Mouse (Mus musculus) cerebellum, postnatal 10 days (tissue): Measurements from ENCODE around the gene Zmym1.
A peak's percentile ranks its signal among the peaks of the same experiment; 100 is the strongest.
"Not testable (repeated sequence)": the region's sequence is repeated elsewhere in the genome, so short reads cannot be mapped to it uniquely, and the experiment has no call there.

Experiments used
- DNase-seq, 2 experiments: peaks; one replicate each; pipeline ENCODE4 v3.0.0; 2021; ENCODE audit warnings: mixed read lengths in 2 of 2

The Zmym1 gene

GRCm38 (mm10) chr4:127026826-127027225 lies 34.1 kb downstream of the Zmym1 start:
- no peak for DNase-seq

GRCm38 (mm10) chr4:127024240-127024639 lies 36.7 kb downstream of the Zmym1 start:
- DNase-seq, result peak in 1 of 2 experiments; percentile 33

DNA sequence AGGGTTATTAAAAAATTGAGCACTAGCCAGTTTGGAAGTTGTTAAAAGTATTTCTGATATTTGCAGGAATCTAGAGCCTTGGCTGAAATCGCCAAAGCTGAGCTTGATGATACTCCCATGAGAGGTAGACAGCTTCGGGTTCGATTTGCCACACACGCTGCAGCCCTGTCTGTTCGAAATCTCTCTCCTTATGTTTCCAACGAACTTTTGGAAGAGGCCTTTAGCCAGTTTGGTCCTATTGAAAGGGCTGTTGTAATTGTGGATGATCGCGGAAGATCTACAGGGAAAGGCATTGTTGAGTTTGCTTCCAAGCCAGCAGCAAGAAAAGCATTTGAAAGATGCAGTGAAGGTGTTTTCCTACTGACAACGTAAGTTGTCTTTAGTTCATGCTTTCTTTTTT lies 37.8 kb downstream of the Zmym1 start:
- no peak for DNase-seq

DNA sequence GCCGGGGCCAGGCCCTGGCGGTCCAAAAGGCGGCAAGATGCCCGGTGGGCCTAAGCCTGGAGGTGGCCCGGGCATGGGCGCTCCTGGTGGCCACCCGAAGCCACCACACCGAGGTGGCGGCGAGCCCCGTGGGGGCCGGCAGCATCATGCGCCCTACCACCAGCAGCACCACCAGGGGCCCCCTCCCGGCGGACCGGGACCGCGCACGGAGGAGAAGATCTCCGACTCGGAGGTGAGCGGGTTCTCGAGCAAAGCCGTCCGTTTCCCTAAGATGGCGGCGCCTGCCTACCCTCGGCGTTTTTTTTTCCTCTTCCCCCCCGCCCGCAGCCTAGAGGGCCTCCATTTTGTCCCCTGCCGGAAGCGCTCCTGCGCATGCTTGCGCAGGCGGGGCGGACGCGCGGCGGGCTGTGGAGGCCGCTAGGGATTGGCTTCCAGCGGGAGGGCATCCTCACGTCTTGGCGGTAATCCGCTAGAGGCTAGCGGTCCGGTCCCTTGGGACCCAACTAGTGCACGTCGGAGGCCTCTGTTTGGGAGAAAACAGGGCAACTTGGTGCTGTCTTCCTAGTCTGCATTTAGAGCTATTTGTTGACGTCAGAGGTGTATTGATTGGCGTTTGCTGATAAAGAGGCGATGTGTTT lies 38.8 kb downstream of the Zmym1 start:
- DNase-seq, result peak; percentile 90 to 91

DNA sequence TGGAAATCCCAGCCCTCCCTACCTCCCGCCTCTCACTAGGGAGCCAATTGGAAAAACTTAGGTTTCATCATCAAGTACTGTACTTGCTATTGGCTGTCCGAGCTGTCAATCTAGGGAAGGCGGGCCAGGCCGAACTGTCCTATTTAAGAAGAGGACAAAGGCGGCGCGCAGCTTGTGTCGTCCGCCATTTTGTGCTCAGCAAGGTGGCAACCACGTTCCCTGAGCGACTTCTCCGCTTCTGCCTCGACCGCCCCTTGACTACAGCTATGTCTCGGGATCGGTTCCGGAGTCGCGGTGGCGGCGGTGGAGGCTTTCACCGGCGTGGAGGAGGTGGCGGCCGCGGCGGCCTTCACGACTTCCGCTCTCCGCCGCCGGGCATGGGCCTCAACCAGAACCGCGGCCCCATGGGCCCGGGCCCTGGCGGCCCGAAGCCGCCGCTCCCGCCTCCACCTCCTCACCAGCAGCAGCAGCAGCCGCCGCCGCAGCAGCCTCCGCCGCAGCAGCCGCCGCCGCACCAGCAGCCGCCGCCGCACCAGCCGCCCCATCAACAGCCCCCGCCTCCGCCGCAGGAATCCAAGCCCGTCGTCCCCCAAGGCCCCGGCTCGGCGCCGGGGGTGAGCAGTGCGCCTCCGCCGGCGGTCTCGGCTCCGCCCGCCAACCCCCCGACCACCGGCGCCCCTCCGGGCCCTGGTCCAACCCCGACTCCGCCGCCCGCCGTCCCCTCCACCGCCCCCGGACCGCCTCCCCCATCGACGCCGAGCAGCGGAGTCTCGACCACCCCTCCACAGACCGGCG lies 39.6 kb downstream of the Zmym1 start, which contains the start of gene Sfpq:
Gene Sfpq, plus strand, starts transcription at position 174 of the 795 bp plus-strand sequence.
- peak; percentile 99 to 100 for DNase-seq

DNA sequence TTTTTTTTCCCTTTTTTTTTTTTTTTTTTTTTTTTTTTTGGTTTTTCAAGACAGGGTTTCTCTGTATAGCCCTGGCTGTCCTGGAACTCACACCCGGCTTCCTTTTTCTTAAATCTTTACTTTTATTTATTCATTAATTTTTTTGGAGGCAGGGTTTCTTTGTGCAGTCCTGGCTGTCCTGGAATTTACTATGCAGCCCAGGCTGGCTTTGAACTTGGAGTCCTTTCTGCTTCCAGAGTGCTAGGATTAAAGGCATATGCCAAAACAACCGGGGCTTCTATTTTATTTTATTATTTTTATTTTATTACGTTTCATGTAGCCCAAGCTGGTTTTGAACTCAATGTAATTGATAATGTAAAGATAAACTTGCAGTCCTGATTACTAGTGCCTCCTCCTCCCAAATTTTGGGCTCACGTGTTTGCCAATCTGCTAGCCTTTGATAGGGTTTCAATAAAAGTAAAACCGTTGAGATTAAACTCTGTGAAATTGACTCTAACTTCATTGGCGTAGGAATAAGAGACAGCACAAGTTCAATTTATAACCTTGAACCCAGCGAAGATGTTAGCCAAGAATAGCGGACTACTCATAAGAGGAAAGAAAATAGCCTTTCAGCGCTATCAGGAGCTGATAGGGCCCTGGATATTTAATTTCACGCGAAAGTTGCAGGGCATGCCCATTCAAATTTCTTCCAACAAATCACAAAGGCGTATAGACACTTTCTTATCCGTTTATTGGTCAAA lies 40.4 kb downstream of the Zmym1 start:
- no peak for DNase-seq

DNA sequence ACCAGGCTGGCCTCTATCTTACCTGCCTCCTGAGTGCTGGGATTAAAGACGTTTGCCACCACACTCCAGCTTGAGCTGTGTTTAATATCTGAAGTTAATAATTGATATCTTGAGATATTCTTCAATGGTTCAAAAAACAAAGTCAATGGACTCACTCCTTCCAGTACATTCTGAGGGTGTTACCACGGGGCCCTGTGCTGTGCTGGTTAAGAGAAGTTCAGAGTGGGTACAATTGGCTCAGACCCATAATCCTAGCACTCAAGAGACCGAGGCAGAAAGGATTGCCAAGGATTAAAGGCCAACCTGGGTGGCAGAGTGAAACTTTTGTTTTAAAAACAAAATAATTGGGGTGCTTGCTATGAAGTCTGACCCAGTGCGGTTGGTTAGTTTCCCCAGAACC lies 44.6 kb downstream of the Zmym1 start:
- no peak for DNase-seq

DNA sequence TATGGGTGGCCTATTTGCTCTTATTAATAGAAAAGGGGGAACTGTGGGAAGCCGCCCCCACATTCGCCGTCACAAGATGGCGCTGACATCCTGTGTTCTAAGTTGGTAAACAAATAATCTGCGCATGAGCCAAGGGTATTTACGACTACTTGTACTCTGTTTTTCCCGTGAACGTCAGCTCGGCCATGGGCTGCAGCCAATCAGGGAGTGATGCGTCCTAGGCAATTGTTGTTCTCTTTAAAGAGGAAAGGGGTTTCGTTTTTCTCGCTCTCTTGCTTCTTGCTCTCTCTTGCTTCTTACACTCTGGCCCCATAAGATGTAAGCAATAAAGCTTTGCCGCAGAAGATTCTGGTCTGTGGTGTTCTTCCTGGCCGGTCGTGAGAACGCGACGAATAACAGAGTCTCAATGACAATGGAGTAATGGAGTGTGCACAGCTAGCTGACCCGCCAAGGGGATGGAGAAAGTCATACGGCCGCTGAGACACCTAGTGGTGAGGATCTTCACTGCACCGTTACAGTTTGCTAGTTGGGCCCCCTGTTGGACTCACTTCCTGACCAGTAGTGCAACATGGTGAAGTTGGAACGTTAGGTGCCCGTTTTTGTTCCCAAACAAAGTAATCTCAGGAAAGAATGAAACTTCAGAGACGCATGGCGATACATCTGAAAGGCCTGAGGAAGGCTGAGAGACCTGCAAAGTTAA lies 45.5 kb downstream of the Zmym1 start:
- peak; percentile 92 to 94 for DNase-seq

GRCm38 (mm10) chr4:127005113-127005936 lies 55.6 kb downstream of the Zmym1 start:
- DNase-seq, result peak; percentile 91 to 93

- no peak for DNase-seq
Observed at GRCm38 (mm10) chr4:127004384-127004783, 56.6 kb downstream of the Zmym1 start.

DNA sequence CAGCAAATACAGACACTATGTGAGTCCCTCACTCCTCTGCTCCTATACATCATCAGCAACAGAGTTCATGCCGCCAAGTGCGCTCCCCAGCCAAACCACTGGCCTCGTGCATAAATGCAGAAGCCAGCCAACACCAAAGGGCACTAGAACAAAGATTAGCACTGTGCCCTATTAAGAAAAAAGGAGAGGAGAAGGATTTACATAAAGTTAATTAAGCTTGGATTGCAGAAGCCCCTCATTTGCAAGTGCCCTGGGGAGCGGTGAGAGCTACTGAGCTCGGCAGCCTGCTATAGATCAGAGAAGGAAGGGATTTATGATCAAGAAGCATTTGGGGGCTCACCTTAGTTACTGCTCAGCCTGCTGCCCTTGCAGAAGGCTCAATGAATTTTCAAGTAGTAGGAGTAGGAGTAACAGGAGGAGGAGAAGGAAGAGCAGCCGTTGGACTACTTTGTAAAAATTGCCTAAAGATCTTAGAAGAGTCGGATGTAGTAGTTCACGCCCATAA lies 60.3 kb downstream of the Zmym1 start:
- no peak for DNase-seq

- DNase-seq, result not testable (repeated sequence)
Observed at GRCm38 (mm10) chr4:126999372-126999771, 61.6 kb downstream of the Zmym1 start.
